Mouse (Mus musculus) megakaryocyte, adult 5-6 weeks (primary cell): ENCODE measurements around the gene H2afy2. TPM values are rescaled to one million over a fixed set of nuclear protein-coding genes. Genes with fewer than 3 reads are reported as not detected.

Experiments used
- ATAC-seq: 2 replicates; pipeline ENCODE4 v1.8.0; 2016; ENCODE audit warnings: mild to moderate bottlenecking, inconsistent platforms; ENCODE audit not compliant: poor library complexity, severe bottlenecking
- total RNA-seq, 2 experiments: library from RNA; stranded (forward) in 1 of 2; stranded (reverse) in 1 of 2; fragments of 153-499, 151-499 nt in 1 of 2; fragments of 221-1000, 200-1000 nt in 1 of 2; gene quantifications; 2 replicates each; pipeline versions ENCODE4 v1.2.3 to v1.2.4; 2015 to 2017

The H2afy2 gene
- total RNA-seq, 2 experiments from 2014 or later = 0.73 to 0.76 TPM

- ATAC-seq = no peak
Observed at GRCm38 (mm10) chr10:61693563-61693962, 90.4 kb downstream of the H2afy2 start.

DNA sequence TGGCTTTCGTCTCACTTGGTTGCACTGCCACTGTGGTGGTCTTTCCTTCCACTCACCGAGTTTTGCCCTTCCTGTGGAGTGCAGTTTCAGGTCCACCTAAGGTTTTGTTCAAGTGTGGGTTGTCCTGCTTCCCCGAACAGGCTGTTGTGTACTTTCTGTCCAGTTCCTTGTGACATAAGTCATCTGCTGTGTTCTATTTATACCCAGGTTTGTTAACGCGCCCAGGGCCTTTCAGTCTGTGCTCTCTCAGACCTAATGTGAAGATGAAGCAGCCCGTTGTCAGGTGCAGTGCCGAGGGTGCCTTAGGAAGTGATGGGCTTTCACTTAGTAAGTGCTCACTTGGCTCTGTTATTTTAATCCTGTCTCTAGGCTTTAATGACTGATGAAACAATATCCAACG, 94.5 kb downstream of the H2afy2 start:
- ATAC-seq = no peak

Other genes with a start within 250 kb of the H2afy2 start
- not detected in 2 replicates for gene Npffr1, start 188.7 kb downstream of the H2afy2 start, total RNA-seq (2015)
- gene Npffr1, start 188.7 kb downstream of the H2afy2 start, total RNA-seq (2017) = not detected in 2 replicates
- 14.1 and 27.8 TPM in 2 replicates for gene Ppa1, start 135.6 kb downstream of the H2afy2 start, total RNA-seq (2015)
- 30.9 and 31.3 TPM in 2 replicates for gene Ppa1, start 135.6 kb downstream of the H2afy2 start, total RNA-seq (2017)
- 71.2 and 73.2 TPM in 2 replicates for gene Sar1a, start 103.8 kb downstream of the H2afy2 start, total RNA-seq (2015)
- 74.8 and 86.9 TPM in 2 replicates for gene Sar1a, start 103.8 kb downstream of the H2afy2 start, total RNA-seq (2017)
- 11.4 and 12.9 TPM in 2 replicates for gene Tysnd1, start 88.6 kb downstream of the H2afy2 start, total RNA-seq (2015)
- 8.2 and 13.1 TPM in 2 replicates for gene Tysnd1, start 88.6 kb downstream of the H2afy2 start, total RNA-seq (2017)
- 3.9 and 5.9 TPM in 2 replicates for gene Aifm2, start 68.9 kb downstream of the H2afy2 start, total RNA-seq (2015)
- 15.7 and 19.1 TPM in 2 replicates for gene Aifm2, start 68.9 kb downstream of the H2afy2 start, total RNA-seq (2017)
- gene Col13a1, start 195.0 kb upstream of the H2afy2 start, total RNA-seq (2015) = not detected in 2 replicates
- gene Col13a1, start 195.0 kb upstream of the H2afy2 start, total RNA-seq (2017) = not detected in 2 replicates